Mouse (Mus musculus) heart, embryonic 13.5 days (tissue): ENCODE data around the gene Csk. TPM values are rescaled to one million over a fixed set of nuclear protein-coding genes. Genes with fewer than 3 reads are reported as not detected.

Experiments
- ATAC-seq: fragments of 200-750 bp; cut with Nextera tagmentation; 2 replicates; pipeline ENCODE4 v1.8.0; 2017; ENCODE audit warnings: moderate TSS enrichment; ENCODE audit not compliant: insufficient number of reproducible peaks, low FRiP score, low TSS enrichment; ENCODE audit errors: extremely low read depth
- H3K27ac ChIP-seq: fragments of 300-500 bp; sonication (generic); replicated peaks from 2 replicates; pipeline ENCODE4 v1.5.1; 2015; ENCODE audit warnings: moderate library complexity, mild to moderate bottlenecking, inconsistent platforms
- H3K27me3 ChIP-seq: fragments of 300-500 bp; sonication (generic); replicated peaks from 2 replicates; pipeline ENCODE4 v1.6.1; 2015; ENCODE audit warnings: mild to moderate bottlenecking, inconsistent platforms
- H3K36me3 ChIP-seq: fragments of 300-500 bp; sonication (generic); 2 replicates; pipeline ENCODE4 v1.6.1; 2015; ENCODE audit warnings: mild to moderate bottlenecking, inconsistent platforms
- H3K4me1 ChIP-seq: fragments of 300-500 bp; sonication (generic); 2 replicates; pipeline ENCODE4 v1.6.1; 2015; ENCODE audit warnings: inconsistent platforms
- H3K4me2 ChIP-seq: fragments of 300-500 bp; sonication (generic); 2 replicates; pipeline ENCODE4 v1.6.1; 2015; ENCODE audit warnings: inconsistent platforms, mild to moderate bottlenecking, moderate library complexity
- H3K4me3 ChIP-seq: fragments of 300-500 bp; sonication (generic); 2 replicates; pipeline ENCODE4 v1.5.1; 2015; ENCODE audit warnings: moderate library complexity, mild to moderate bottlenecking, inconsistent platforms
- H3K9ac ChIP-seq: fragments of 300-500 bp; sonication (generic); 2 replicates; pipeline ENCODE4 v1.6.1; 2015; ENCODE audit warnings: inconsistent platforms, mild to moderate bottlenecking, moderate library complexity
- H3K9me3 ChIP-seq: fragments of 300-500 bp; sonication (generic); 2 replicates; pipeline ENCODE4 v1.6.1; 2016; ENCODE audit warnings: inconsistent platforms
- WGBS: fragments of 180-500 bp; shearing (Covaris S2); methylation state at CpG from one replicate; pipeline ENCODE4 v1.1.7; 2015; ENCODE audit warnings: mixed read lengths; 5-methylcytosine and 5-hydroxymethylcytosine counted together
- polyA plus RNA-seq: library from polyadenylated mRNA; unstranded; fragments of >200 nt; fragmentation: Nextera tagmentation; extraction: Ambion mirVana; gene quantifications from 2 replicates; pipeline ENCODE4 v1.2.1, GENCODE M21; 2015

The Csk gene
- polyA plus RNA-seq, 1 experiment from 2014 or later, result 16.3 TPM

GRCm38 (mm10) chr9:57644944-57645893, 8.2 kb downstream of the Csk start:
- Histone ChIP-seq H3K9me3 (no peaks in the 10 kb centered on the region), H3K4me2 (peak overlapping the region; percentile 97), H3K36me3 (peaks cover 14% of the 10 kb centered on the region), H3K4me3 (peak overlapping the region; percentile 93), H3K27me3 (no peaks in the 10 kb centered on the region), H3K9ac (peak overlapping the region; percentile 100), H3K27ac (peak overlapping the region; percentile 97), H3K4me1 (peaks cover 48% of the 10 kb centered on the region)
- ATAC-seq, result peak; percentile 75
- under 1% methylated on average over 75 of the region's 85 CpGs for WGBS

GRCm38 (mm10) chr9:57644442-57644943, 8.9 kb downstream of the Csk start:
- Histone ChIP-seq H3K4me2 (peak overlapping the region; percentile 97), H3K4me3 (peak overlapping the region; percentile 93), H3K27ac (peak overlapping the region; percentile 97), H3K4me1 (peaks cover 55% of the 10 kb centered on the region), H3K36me3 (peaks cover 14% of the 10 kb centered on the region), H3K9ac (peak overlapping the region; percentile 100), H3K27me3 (no peaks in the 10 kb centered on the region), H3K9me3 (no peaks in the 10 kb centered on the region)
- under 1% methylated on average over 18 of the region's 18 CpGs for WGBS
- ATAC-seq, result no peak

- 54% methylated on average over 7 of the region's 7 CpGs for WGBS
These were observed 9.6 kb downstream of the Csk start for GRCm38 (mm10) chr9:57643856-57644180.

GRCm38 (mm10) chr9:57643169-57643855, 10.1 kb downstream of the Csk start:
- H3K36me3 ChIP-seq, result peaks cover 14% of the 10 kb centered on the region
- H3K4me3 ChIP-seq, result peak overlapping the region; percentile 93
- H3K9ac ChIP-seq, result peak overlapping the region; percentile 100
- no peak overlapping the region for H3K27ac ChIP-seq
- no peaks in the 10 kb centered on the region for H3K9me3 ChIP-seq
- H3K4me2 ChIP-seq, result peak overlapping the region; percentile 97
- WGBS, result 69% methylated on average over 9 of the region's 9 CpGs
- H3K27me3 ChIP-seq, result no peaks in the 10 kb centered on the region
- H3K4me1 ChIP-seq, result peaks cover 67% of the 10 kb centered on the region
- no peak for ATAC-seq

More at GRCm38 (mm10) chr9:57643856-57644180, 9.6 kb downstream of the Csk start:
- Histone ChIP-seq H3K9me3 (no peaks in the 10 kb centered on the region), H3K36me3 (peaks cover 14% of the 10 kb centered on the region), H3K4me1 (peaks cover 62% of the 10 kb centered on the region), H3K4me2 (peak overlapping the region; percentile 97), H3K27ac (0 out of 2 replicates have a peak overlapping the region, but pooled peaks have one; percentile 97), H3K4me3 (peak overlapping the region; percentile 93), H3K9ac (peak overlapping the region; percentile 100), H3K27me3 (no peaks in the 10 kb centered on the region)
- no peak for ATAC-seq

- 84% methylated on average over 13 of the region's 13 CpGs for WGBS
- H3K27ac ChIP-seq, result no peak overlapping the region
- no peak for ATAC-seq
These were observed 11.5 kb downstream of the Csk start for GRCm38 (mm10) chr9:57641775-57642550.

GRCm38 (mm10) chr9:57641022-57641421, 12.4 kb downstream of the Csk start:
- Histone ChIP-seq H3K27ac (peak overlapping the region; percentile 75), H3K36me3 (peaks cover 14% of the 10 kb centered on the region), H3K27me3 (no peaks in the 10 kb centered on the region), H3K4me1 (peaks cover 89% of the 10 kb centered on the region), H3K9ac (peak overlapping the region; percentile 65), H3K4me2 (peak overlapping the region; percentile 67), H3K4me3 (peak overlapping the region; percentile 37; the same call in 1 of the 2 replicates), H3K9me3 (no peaks in the 10 kb centered on the region)
- WGBS, result 67% methylated on average over 1 of the region's 1 CpGs
- ATAC-seq, result no peak

More at GRCm38 (mm10) chr9:57641775-57642550, 11.5 kb downstream of the Csk start:
- H3K9me3 ChIP-seq, result no peaks in the 10 kb centered on the region
- no peak overlapping the region for H3K4me3 ChIP-seq
- no peak overlapping the region; the same call in 1 of the 2 replicates for H3K9ac ChIP-seq
- no peak overlapping the region for H3K4me2 ChIP-seq
- peaks cover 14% of the 10 kb centered on the region for H3K36me3 ChIP-seq
- H3K27me3 ChIP-seq, result no peaks in the 10 kb centered on the region
- H3K4me1 ChIP-seq, result peaks cover 81% of the 10 kb centered on the region

- Histone ChIP-seq H3K4me2 (peak overlapping the region; percentile 67), H3K9ac (peak overlapping the region; percentile 65), H3K27me3 (no peaks in the 10 kb centered on the region), H3K4me1 (peaks cover 85% of the 10 kb centered on the region), H3K27ac (peak overlapping the region; percentile 75), H3K36me3 (peaks cover 14% of the 10 kb centered on the region), H3K9me3 (no peaks in the 10 kb centered on the region), H3K4me3 (peak overlapping the region; percentile 37)
- no peak for ATAC-seq
- whole genome bisulfite sequencing, result 15% methylated on average over 15 of the region's 15 CpGs
These were observed 13.0 kb downstream of the Csk start for GRCm38 (mm10) chr9:57640384-57640783.

- peaks cover 14% of the 10 kb centered on the region for H3K36me3 ChIP-seq
- peak overlapping the region; percentile 67 for H3K4me2 ChIP-seq
- no peaks in the 10 kb centered on the region for H3K9me3 ChIP-seq
- peak overlapping the region; percentile 37 for H3K4me3 ChIP-seq
- no peak for ATAC-seq
- no peaks in the 10 kb centered on the region for H3K27me3 ChIP-seq
- WGBS, result 73% methylated on average over 5 of the region's 5 CpGs
- peaks cover 85% of the 10 kb centered on the region for H3K4me1 ChIP-seq
- peak overlapping the region; percentile 65 for H3K9ac ChIP-seq
- peak overlapping the region; percentile 75 for H3K27ac ChIP-seq
These were observed 13.6 kb downstream of the Csk start for GRCm38 (mm10) chr9:57639661-57640328.

- WGBS, result 40% methylated on average over 8 of the region's 8 CpGs
- H3K27me3 ChIP-seq, result no peaks in the 10 kb centered on the region
- H3K4me3 ChIP-seq, result peak overlapping the region; percentile 8; the same call in 1 of the 2 replicates
- peaks cover 80% of the 10 kb centered on the region for H3K4me1 ChIP-seq
- H3K9me3 ChIP-seq, result no peaks in the 10 kb centered on the region
- H3K36me3 ChIP-seq, result peaks cover 14% of the 10 kb centered on the region
- ATAC-seq, result 0 out of 2 replicates have a peak, but pooled peaks have one; percentile 26
- peak overlapping the region; percentile 52 for H3K4me2 ChIP-seq
- H3K27ac ChIP-seq, result peak overlapping the region; percentile 94
- peak overlapping the region; percentile 65 for H3K9ac ChIP-seq
These were observed 14.6 kb downstream of the Csk start for GRCm38 (mm10) chr9:57638651-57639459.
